Mouse (Mus musculus): ENCODE results near the gene Slc25a35.
"Not testable (repeated sequence)": the region's sequence is repeated elsewhere in the genome, so short reads cannot be mapped to it uniquely, and the experiment has no call there.

Gene Slc25a35

GRCm38 (mm10) chr11:68967337-68968282 is at the start of gene Slc25a35:
TSS of gene Slc25a35 (plus strand) at chr11:68968131.
- DNase-seq (ENCODE audit: low spot score in 2 of 2): peak; percentile 90 to 93

- no peak for DNase-seq (ENCODE audit: low spot score in 2 of 2)
Measured at GRCm38 (mm10) chr11:68923191-68923590, 44.7 kb upstream of the Slc25a35 start.

GRCm38 (mm10) chr11:68924749-68925148 is 43.2 kb upstream of the Slc25a35 start:
- DNase-seq (ENCODE audit: low spot score in 2 of 2): no peak

- DNase-seq (ENCODE audit: low spot score in 2 of 2): no peak
Measured at GRCm38 (mm10) chr11:68926981-68927380, 41.0 kb upstream of the Slc25a35 start, which contains the start of gene Odf4. TSS of gene Odf4 (minus strand) at chr11:68927081.

GRCm38 (mm10) chr11:68929947-68930346 is 38.0 kb upstream of the Slc25a35 start:
- no peak for DNase-seq (ENCODE audit: low spot score in 2 of 2)

- no peak for DNase-seq (ENCODE audit: low spot score in 2 of 2)
Measured at GRCm38 (mm10) chr11:68933885-68934507, 33.9 kb upstream of the Slc25a35 start.

- DNase-seq (ENCODE audit: low spot score in 2 of 2): not testable (repeated sequence)
Measured at GRCm38 (mm10) chr11:68936951-68937350, 31.0 kb upstream of the Slc25a35 start.

GRCm38 (mm10) chr11:68939451-68940304 is 28.3 kb upstream of the Slc25a35 start:
- peak; percentile 79 to 84 for DNase-seq (ENCODE audit: low spot score in 2 of 2)

- DNase-seq (ENCODE audit: low spot score in 2 of 2): no peak
Measured at GRCm38 (mm10) chr11:68940516-68940915, 27.4 kb upstream of the Slc25a35 start.

- no peak for DNase-seq (ENCODE audit: low spot score in 2 of 2)
Measured at GRCm38 (mm10) chr11:68942731-68943130, 25.2 kb upstream of the Slc25a35 start.

- no peak for DNase-seq (ENCODE audit: low spot score in 2 of 2)
Measured at GRCm38 (mm10) chr11:68945245-68945644, 22.7 kb upstream of the Slc25a35 start.

- DNase-seq (ENCODE audit: low spot score in 2 of 2): no peak
Measured at GRCm38 (mm10) chr11:68946001-68946400, 21.9 kb upstream of the Slc25a35 start.

- DNase-seq (ENCODE audit: low spot score in 2 of 2): no peak
Measured at GRCm38 (mm10) chr11:68946806-68947440, 21.0 kb upstream of the Slc25a35 start.

GRCm38 (mm10) chr11:68947542-68947993 is 20.4 kb upstream of the Slc25a35 start:
- DNase-seq (ENCODE audit: low spot score in 2 of 2): no peak

- no peak for DNase-seq (ENCODE audit: low spot score in 2 of 2)
Measured at GRCm38 (mm10) chr11:68953903-68954302, 14.0 kb upstream of the Slc25a35 start.

GRCm38 (mm10) chr11:68954408-68954807 is 13.5 kb upstream of the Slc25a35 start:
- no peak for DNase-seq (ENCODE audit: low spot score in 2 of 2)

GRCm38 (mm10) chr11:68955473-68955872 is 12.5 kb upstream of the Slc25a35 start:
- DNase-seq (ENCODE audit: low spot score in 2 of 2): no peak

GRCm38 (mm10) chr11:68956107-68956506 is 11.8 kb upstream of the Slc25a35 start:
- no peak for DNase-seq (ENCODE audit: low spot score in 2 of 2)

GRCm38 (mm10) chr11:68956697-68957096 is 11.2 kb upstream of the Slc25a35 start:
- DNase-seq (ENCODE audit: low spot score in 2 of 2): no peak

- no peak for DNase-seq (ENCODE audit: low spot score in 2 of 2)
Measured at GRCm38 (mm10) chr11:68957308-68957707, 10.6 kb upstream of the Slc25a35 start, which contains the start of gene Arhgef15. TSS of gene Arhgef15 (minus strand) at chr11:68957480.

- DNase-seq (ENCODE audit: low spot score in 2 of 2): no peak
Measured at GRCm38 (mm10) chr11:68957971-68958370, 10.0 kb upstream of the Slc25a35 start.
